Mouse (Mus musculus) small intestine, adult 10 weeks (tissue): ENCODE data around the gene Cdyl. TPM values are rescaled to one million over a fixed set of nuclear protein-coding genes. Genes with fewer than 3 reads are reported as not detected.

Source experiments
- polyA plus RNA-seq: library from polyadenylated mRNA; stranded (reverse); fragments of 350-450 nt; fragmentation: Illumina TruSeq; extraction: RNeasy Lipid Tissue Mini Kit (QIAGEN cat#74804); gene quantifications from one replicate; pipeline ENCODE4 v1.2.3, GENCODE M21; 2014; ENCODE audit warnings: low replicate concordance

The Cdyl gene
- 6.3 TPM for polyA plus RNA-seq

GRCm38 (mm10) chr13:35659406-35659985, at the start of gene Cdyl:
Gene Cdyl (plus strand): TSS chr13:35659833.

GRCm38 (mm10) chr13:35905879-35906481, 246.3 kb downstream of the Cdyl start, which contains the start of gene Rpp40:
Gene Rpp40 (minus strand): TSS chr13:35906359.

Other genes with a start within 250 kb of the Cdyl start
- 6.2 TPM for gene Rpp40, start 246.5 kb downstream of the Cdyl start, polyA plus RNA-seq